Mouse (Mus musculus) stomach, embryonic 16.5 days (tissue): Measurements from ENCODE around the gene Atcay. TPM values are rescaled to one million over a fixed set of nuclear protein-coding genes. Genes with fewer than 3 reads are reported as not detected.

Experiments used
- ATAC-seq: fragments of 200-750 bp; cut with Nextera tagmentation; 2 replicates; pipeline ENCODE4 v1.8.0; 2017; ENCODE audit warnings: moderate number of reproducible peaks, moderate TSS enrichment; ENCODE audit not compliant: insufficient read depth, low FRiP score
- H3K27ac ChIP-seq: fragments of 300-500 bp; sonication (generic); 2 replicates; pipeline ENCODE4 v1.5.1; 2014; ENCODE audit warnings: low read length
- H3K27me3 ChIP-seq: fragments of 300-500 bp; sonication (generic); 2 replicates; pipeline ENCODE4 v1.6.1; 2014; ENCODE audit warnings: low read length, control low read depth, mixed read lengths; ENCODE audit not compliant: control insufficient read depth, insufficient read depth
- H3K36me3 ChIP-seq: fragments of 300-500 bp; sonication (generic); 2 replicates; pipeline ENCODE4 v1.6.1; 2014; ENCODE audit warnings: low read length; ENCODE audit not compliant: control insufficient read depth, insufficient read depth
- H3K4me1 ChIP-seq: fragments of 300-500 bp; sonication (generic); 2 replicates; pipeline ENCODE4 v1.6.1; 2014; ENCODE audit warnings: low read length, control low read depth, mixed read lengths; ENCODE audit not compliant: control insufficient read depth, insufficient read depth
- H3K4me2 ChIP-seq: fragments of 300-500 bp; sonication (generic); 2 replicates; pipeline ENCODE4 v1.6.1; 2014; ENCODE audit warnings: low read depth, low read length, mixed read lengths
- H3K4me3 ChIP-seq: fragments of 300-500 bp; sonication (generic); replicated peaks from 2 replicates; pipeline ENCODE4 v1.5.1; 2014; ENCODE audit warnings: mild to moderate bottlenecking, low read length
- H3K9ac ChIP-seq: fragments of 300-500 bp; sonication (generic); 2 replicates; pipeline ENCODE4 v1.6.1; 2014; ENCODE audit warnings: low read length
- H3K9me3 ChIP-seq: fragments of 300-500 bp; sonication (generic); replicated peaks from 2 replicates; pipeline ENCODE4 v1.6.1; 2016; ENCODE audit warnings: low read length, control low read depth; ENCODE audit not compliant: control insufficient read depth
- WGBS: fragments of 180-500 bp; shearing (Covaris S2); extraction: QIAGEN DNeasy Blood & Tissue Kit; methylation state at CpG from one replicate; pipeline ENCODE4 v1.1.7; 2014; 5-methylcytosine and 5-hydroxymethylcytosine counted together
- polyA plus RNA-seq: library from polyadenylated mRNA; unstranded; fragments of >200 nt; fragmentation: Nextera tagmentation; extraction: Ambion mirVana; gene quantifications from 2 replicates; pipeline ENCODE4 v1.2.1, GENCODE M21; 2015

Atcay gene
- 1.5 TPM in 2 replicates for polyA plus RNA-seq

GRCm38 (mm10) chr10:81230438-81231332, at the start of gene Atcay:
Gene Atcay (minus strand): TSS chr10:81230833.
- Histone ChIP-seq H3K4me1 (0 out of 2 replicates have a peak, but pooled peaks cover 7% of the 10 kb centered on the region), H3K27ac (no peak within 1 kb of the TSS), H3K4me2 (peak within 1 kb of the TSS; percentile 14; the same call in 1 of the 2 replicates), H3K4me3 (peak within 1 kb of the TSS; percentile 18), H3K36me3 (no peaks in the 10 kb centered on the region), H3K27me3 (peaks cover 22% of the 10 kb centered on the region), H3K9me3 (no peaks in the 10 kb centered on the region), H3K9ac (peak within 1 kb of the TSS; percentile 14; the same call in 1 of the 2 replicates)
- ATAC-seq, result no peak
- WGBS, result 15% methylated on average over 27 of the region's 27 CpGs

DNA sequence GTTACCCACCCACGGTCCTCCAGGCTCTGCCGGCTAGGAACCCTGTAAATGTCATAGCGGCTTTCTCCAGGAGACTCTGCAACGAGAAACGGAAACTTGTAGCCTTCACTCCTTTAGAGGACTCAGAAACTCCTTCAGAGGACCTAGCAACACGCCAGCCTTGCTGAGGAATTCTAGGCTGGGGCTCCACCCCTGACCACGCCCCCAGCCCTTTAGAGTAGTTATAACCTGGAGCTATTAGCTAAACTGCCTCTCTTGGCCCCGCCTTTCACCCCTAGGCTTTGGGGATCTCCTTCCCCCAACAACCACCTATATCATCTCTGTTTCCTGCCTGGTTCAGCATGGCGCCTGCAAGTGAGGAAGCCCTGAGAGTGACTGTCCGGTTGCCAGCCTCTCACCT, 48.9 kb upstream of the Atcay start:
- H3K4me3 ChIP-seq, result no peak overlapping the region
- no peak overlapping the region for H3K9ac ChIP-seq
- peaks cover 4% of the 10 kb centered on the region for H3K27me3 ChIP-seq
- ATAC-seq, result no peak
- no peaks in the 10 kb centered on the region for H3K9me3 ChIP-seq
- 32% methylated on average over 10 of the region's 10 CpGs for WGBS
- H3K4me2 ChIP-seq, result 0 out of 2 replicates have a peak overlapping the region, but pooled peaks have one; percentile 9
- no peak overlapping the region for H3K27ac ChIP-seq
- H3K4me1 ChIP-seq, result 0 out of 2 replicates have a peak, but pooled peaks cover 5% of the 10 kb centered on the region
- H3K36me3 ChIP-seq, result no peaks in the 10 kb centered on the region

GRCm38 (mm10) chr10:81277676-81278075, 47.0 kb upstream of the Atcay start:
- H3K27me3 ChIP-seq, result no peaks in the 10 kb centered on the region
- H3K4me3 ChIP-seq, result no peak overlapping the region
- no peak overlapping the region for H3K4me2 ChIP-seq
- H3K27ac ChIP-seq, result no peak overlapping the region
- WGBS, result 77% methylated on average over 22 of the region's 22 CpGs
- ATAC-seq, result no peak
- H3K4me1 ChIP-seq, result no peaks in the 10 kb centered on the region
- H3K36me3 ChIP-seq, result 0 out of 2 replicates have a peak, but pooled peaks cover 7% of the 10 kb centered on the region
- H3K9ac ChIP-seq, result no peak overlapping the region
- H3K9me3 ChIP-seq, result no peaks in the 10 kb centered on the region

DNA sequence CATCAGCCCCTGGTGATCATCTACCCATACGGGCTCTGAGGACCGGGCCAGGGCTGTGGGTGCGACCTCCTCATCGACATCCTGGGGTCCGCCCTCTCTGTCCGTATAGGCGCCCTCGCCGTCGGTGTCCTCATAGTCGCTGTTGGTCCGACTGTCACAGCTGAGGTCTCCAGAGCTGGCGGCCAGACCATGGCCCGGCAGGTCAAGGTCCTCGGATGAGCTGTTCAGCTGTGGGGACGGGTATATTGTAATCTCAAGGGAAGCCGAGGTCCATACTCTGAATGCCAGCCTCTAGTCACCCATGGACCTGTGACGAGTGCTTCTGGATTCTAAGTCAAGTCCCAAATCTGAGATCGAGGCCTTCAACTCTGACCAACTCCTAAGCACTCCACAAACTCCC, 43.2 kb upstream of the Atcay start:
- 96% methylated on average over 19 of the region's 19 CpGs for whole genome bisulfite sequencing
- no peak overlapping the region for H3K4me3 ChIP-seq
- H3K27ac ChIP-seq, result no peak overlapping the region
- H3K27me3 ChIP-seq, result no peaks in the 10 kb centered on the region
- ATAC-seq, result no peak
- no peaks in the 10 kb centered on the region for H3K9me3 ChIP-seq
- no peak overlapping the region for H3K9ac ChIP-seq
- peaks cover 3% of the 10 kb centered on the region for H3K4me1 ChIP-seq
- H3K36me3 ChIP-seq, result peaks cover 16% of the 10 kb centered on the region; the same call in 1 of the 2 replicates
- H3K4me2 ChIP-seq, result no peak overlapping the region

DNA sequence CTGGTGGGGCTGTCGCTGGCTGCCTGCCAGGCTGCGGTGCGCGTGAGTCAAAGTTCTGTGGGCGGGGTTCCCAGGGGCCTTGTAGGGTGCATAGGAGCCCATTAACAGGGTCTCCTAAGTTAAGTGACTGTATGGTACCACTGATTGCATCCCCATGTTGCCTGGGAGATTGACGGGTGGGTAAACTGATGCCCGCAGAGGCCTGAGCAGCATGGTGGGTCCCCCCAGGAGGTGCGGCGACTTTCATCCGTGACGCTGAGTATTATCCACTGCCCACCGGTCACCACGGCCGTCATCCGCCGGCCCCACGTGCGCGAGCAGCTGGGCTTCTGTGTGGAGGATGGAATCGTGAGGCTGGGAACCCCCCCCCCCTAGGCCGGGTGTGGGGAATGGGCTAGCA, 41.7 kb upstream of the Atcay start:
- Histone ChIP-seq H3K27me3 (no peaks in the 10 kb centered on the region), H3K4me1 (peaks cover 7% of the 10 kb centered on the region), H3K9ac (no peak overlapping the region), H3K9me3 (no peaks in the 10 kb centered on the region), H3K36me3 (peaks cover 16% of the 10 kb centered on the region; the same call in 1 of the 2 replicates), H3K4me3 (no peak overlapping the region), H3K27ac (no peak overlapping the region), H3K4me2 (no peak overlapping the region)
- ATAC-seq, result no peak
- 93% methylated on average over 21 of the region's 21 CpGs for WGBS

GRCm38 (mm10) chr10:81268643-81269412, 38.2 kb upstream of the Atcay start:
- Histone ChIP-seq H3K27ac (no peak overlapping the region; the same call in 1 of the 2 replicates), H3K9me3 (no peaks in the 10 kb centered on the region), H3K36me3 (peaks cover 16% of the 10 kb centered on the region; the same call in 1 of the 2 replicates), H3K4me3 (peak overlapping the region; percentile 89), H3K9ac (peak overlapping the region; percentile 96), H3K4me2 (peak overlapping the region; percentile 90), H3K27me3 (no peaks in the 10 kb centered on the region), H3K4me1 (peaks cover 20% of the 10 kb centered on the region)
- no peak for ATAC-seq
- 75% methylated on average over 16 of the region's 16 CpGs for WGBS

DNA sequence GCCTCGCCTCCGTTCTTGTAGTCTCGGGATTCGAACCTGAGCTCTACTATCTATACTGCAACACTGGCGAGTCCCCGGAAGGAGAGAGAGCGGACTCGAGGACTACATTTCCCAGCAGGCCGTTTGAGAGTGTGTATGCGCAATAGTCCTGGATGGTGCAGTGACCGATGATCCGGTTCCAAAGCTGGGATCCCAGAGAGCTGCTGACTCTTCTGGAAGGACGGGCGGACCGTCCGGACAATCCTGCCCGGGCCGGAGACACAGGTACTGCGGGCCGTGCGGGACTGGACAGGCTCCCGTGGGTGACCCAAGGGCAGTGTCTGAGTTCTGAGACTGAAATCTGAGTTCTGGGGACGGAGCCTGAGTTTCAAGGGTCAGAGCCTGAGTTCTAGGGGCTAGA, 37.4 kb upstream of the Atcay start:
- Histone ChIP-seq H3K27ac (peak overlapping the region; percentile 54; the same call in 1 of the 2 replicates), H3K36me3 (peaks cover 9% of the 10 kb centered on the region; the same call in 1 of the 2 replicates)
- WGBS, result 3% methylated on average over 23 of the region's 23 CpGs

GRCm38 (mm10) chr10:81266211-81267105, 35.8 kb upstream of the Atcay start, which contains the start of the genes Mrpl54 and Apba3:
Gene Mrpl54 (minus strand): TSS chr10:81266934.
Gene Apba3 (plus strand): TSS chr10:81266960.
- H3K27ac ChIP-seq, result peak within 1 kb of the TSS; percentile 92
- H3K9me3 ChIP-seq, result no peaks in the 10 kb centered on the region
- H3K4me1 ChIP-seq, result peaks cover 20% of the 10 kb centered on the region
- peak within 1 kb of the TSS; percentile 89 for H3K4me3 ChIP-seq
- peak within 1 kb of the TSS; percentile 90 for H3K4me2 ChIP-seq
- H3K9ac ChIP-seq, result peak within 1 kb of the TSS; percentile 96
- under 1% methylated on average over 48 of the region's 48 CpGs for WGBS
- ATAC-seq, result peak; percentile 95
- H3K36me3 ChIP-seq, result no peaks in the 10 kb centered on the region; the same call in 1 of the 2 replicates
- no peaks in the 10 kb centered on the region for H3K27me3 ChIP-seq

More for the DNA sequence above, 37.4 kb upstream of the Atcay start:
- Histone ChIP-seq H3K9ac (peak overlapping the region; percentile 96), H3K9me3 (no peaks in the 10 kb centered on the region), H3K4me2 (peak overlapping the region; percentile 90), H3K4me1 (peaks cover 20% of the 10 kb centered on the region), H3K27me3 (no peaks in the 10 kb centered on the region), H3K4me3 (peak overlapping the region; percentile 89)
- peak; percentile 67; the same call in 1 of the 2 replicates for ATAC-seq
